Mouse (Mus musculus): ENCODE measurements around the gene Edf1.

DNA sequence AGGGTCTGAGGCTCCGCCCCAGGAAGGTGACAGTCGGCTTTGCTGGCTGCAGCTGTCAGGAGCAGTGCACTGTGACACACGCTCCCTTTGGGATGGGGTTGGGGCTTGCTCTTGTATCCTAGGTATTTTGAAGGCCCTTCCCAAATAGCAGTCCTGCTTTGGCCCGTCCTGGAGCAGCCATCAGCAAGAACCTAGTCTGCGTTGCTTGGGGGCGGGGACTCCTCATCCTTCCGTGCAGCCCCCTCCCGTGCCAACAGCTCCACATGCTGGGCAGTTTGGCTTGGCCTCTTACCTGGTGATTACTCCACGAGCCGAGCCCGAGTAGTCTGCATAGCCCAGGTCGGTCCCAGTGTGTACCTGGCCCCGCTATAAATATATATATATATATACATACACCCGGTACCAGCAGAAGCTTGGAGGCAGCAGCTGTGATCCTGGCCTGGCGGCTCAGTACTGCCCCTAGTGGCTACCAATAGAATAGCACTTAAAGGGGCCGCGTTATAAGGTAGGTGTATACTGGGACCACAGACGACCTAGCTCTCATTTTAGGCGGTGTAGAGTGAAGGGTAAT lies 23.7 kb downstream of the Edf1 start, which contains the start of gene Ajm1:
- TF ChIP-seq EP300 (IDR thresholded peaks at IDR 0.05; ENCODE audit: insufficient read depth, low read depth, low read length) = no peak
- peak; percentile 99; the same call in 1 of the 2 replicates for TF ChIP-seq CTCF (IDR thresholded peaks at IDR 0.05)
- 0 out of 2 replicates have a peak, but pooled peaks have one; percentile 24 for TF ChIP-seq POLR2A (IDR thresholded peaks at IDR 0.05; ENCODE audit: insufficient read depth, low read depth, low read length)
